Mouse (Mus musculus) ES-CJ7 (cell line): ENCODE data around the gene Plxna4.

Experiments used
- DNase-seq: peaks from one replicate; pipeline ENCODE4 v3.0.0; 2011; ENCODE audit warnings: low read depth, low spot score

The Plxna4 gene

DNA sequence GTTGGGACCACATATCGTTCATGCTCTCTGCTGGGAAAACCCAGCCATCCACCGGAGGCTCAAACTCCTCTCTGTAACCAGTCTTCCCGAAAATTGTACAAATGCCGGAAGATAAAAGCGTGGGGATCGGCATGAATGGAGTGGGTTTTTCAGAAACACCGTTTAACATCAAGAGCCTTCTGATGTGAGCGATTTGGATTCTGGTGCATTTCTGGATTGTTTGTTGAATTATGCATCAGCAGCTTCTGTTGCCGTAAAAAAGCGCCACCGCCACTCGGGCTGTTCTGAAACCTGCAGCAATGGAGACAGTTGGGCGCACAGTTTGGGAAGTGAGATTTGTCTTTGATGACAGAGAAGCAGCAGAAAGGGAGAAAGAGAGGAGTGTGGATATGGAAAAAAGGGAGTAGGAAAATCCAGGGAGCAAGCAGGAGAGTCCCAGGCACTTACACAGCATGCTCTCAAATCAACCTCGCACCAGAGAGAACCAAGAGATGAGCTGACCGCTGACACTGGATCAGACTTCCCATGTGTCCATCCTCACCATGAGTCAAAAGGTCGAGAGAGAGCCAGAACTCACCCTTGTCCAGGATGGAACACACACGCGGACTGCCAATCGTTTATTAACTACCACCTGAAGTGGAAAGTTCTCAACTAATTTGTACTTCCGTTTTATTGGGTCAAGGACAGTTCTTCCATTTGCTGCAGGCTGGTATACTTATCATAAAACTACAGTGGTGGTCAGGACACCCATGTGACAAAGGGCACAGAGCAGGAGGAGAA is 181.5 kb downstream of the Plxna4 start:
- DNase-seq = no peak

DNA sequence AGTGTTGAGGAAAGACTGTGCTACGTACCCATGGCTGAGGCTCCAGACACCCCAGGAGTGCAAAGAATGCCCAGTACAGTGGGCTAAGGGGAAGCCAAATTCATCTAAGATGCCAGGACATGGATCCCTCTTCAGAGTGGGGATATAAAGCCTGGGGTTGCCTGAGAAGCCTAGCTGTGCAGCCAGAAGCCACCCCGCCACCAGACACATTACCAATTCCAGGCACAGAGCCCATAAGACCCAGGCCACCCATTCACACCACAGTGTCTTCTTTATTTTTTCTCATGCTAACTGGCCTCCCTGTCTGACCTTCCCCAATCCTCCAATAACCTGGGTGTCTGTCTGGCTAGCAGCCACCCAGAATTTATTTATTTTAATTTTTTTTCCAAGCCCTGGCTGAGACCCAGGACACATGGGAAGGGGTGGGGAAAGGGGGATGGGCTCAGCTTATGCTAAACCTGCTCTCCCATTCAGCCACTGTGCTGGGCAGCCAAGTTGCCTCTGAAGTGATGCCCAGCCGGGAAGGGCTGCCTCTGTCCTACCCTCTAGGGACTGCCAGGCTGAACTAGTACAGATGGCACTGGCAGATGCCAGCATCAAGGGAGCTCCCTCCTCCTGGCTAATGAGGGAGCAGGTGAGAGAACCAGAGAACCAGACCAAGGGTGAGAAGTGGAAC is 185.3 kb downstream of the Plxna4 start:
- DNase-seq = no peak

DNA sequence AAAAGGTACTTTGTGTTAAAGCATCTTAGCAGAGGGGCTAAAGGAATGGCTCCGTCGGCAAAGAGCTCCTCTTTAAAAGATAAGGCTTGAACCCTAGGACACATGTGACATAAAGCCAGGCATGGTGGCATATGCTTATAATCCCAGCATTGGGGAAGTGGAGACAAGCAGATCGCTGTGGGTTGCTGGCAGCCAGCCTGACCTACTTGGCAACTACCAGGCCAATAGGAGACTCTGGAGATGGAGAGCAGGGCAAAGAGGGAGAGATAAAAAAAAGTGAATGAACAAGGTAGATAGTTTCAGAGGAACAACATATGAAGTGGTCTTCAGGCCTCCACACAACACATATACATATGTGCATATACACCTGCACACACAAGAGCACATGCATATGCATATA is 189.7 kb downstream of the Plxna4 start:
- no peak for DNase-seq

DNA sequence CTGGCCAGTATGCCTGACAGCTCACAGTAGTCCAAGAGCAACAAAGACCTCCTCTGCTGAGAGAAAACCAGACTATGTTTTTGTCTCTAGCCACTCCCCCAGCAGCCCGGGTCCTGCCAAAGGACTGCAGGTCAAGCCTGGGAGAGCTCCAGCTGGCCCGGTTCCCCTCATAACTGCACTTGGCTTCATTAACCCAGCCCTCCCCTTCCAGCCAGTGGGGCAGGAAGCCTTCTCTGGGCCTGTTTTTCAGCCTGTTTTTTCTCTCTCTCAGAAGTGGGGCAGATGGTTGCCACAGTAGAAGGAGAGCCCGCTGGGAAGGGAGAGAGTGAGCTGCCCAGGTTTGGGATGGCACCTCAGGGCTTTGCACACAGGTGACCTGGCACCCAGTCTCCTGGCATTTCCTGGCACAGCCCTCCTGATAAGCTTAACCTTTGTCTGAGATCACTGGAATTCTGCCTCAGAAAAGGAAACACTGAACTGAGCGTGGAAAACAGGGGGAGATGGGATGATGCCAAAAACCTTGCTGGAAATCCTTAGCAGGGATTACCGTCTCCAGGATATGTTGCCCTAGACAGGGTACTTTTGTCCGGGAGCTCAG is 190.8 kb downstream of the Plxna4 start:
- no peak for DNase-seq

DNA sequence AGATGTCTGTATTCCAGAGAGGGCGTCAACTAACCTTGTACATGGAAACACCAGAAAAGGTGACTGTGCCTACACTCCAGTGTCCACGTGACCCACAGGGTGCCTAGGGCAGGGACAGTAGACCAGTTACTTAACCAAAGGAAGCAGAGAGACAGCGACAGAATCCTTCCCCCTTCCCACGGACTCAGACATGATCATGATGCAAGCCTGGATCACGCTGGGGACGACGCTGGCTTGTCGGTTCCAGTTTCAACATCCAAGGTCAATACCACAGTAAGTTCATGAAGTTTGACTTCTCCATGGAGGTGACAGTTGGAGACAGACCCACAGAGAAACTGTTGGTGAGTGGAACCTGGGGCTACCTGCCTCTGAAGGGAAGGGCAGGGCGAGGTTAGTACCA is 192.6 kb downstream of the Plxna4 start:
- DNase-seq = no peak

DNA sequence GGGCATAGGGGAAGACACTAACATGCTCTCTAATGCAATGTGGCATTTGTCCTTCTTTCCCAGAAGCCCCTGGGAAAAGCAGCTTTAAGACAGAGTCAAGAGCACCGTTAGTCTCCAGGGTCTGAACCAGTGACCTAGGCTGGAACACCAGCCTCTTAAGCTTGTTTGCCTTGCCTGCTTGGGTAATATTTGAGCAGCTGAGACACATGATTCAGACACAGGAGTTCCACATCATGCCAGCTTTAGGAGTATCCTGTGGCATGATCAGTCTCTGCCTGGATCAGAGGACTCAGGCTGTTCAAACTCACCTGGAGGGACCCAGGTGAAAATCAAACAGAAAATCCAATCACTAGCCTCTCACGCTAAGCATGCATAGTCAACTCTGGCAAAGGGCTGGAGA is 195.7 kb downstream of the Plxna4 start:
- no peak for DNase-seq

DNA sequence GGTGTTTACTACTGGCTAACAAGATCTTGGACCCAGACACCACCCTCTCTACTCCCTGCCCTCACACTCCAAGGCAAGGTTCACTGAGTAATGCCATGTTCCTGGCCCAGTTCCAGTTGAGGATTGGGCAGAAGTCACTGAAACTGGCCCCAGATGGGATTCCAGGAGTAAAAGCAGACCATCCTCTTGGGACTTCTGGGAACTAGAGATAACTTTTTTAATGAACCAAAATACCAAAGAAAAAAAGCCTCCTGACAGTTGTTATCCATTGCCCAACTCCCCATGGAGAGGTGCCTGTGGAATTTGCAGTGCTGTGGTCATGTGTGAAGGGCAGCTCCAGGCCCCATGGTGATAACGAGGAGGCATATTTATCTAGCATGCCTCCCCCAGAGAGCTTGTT is 199.7 kb downstream of the Plxna4 start:
- DNase-seq = no peak

DNA sequence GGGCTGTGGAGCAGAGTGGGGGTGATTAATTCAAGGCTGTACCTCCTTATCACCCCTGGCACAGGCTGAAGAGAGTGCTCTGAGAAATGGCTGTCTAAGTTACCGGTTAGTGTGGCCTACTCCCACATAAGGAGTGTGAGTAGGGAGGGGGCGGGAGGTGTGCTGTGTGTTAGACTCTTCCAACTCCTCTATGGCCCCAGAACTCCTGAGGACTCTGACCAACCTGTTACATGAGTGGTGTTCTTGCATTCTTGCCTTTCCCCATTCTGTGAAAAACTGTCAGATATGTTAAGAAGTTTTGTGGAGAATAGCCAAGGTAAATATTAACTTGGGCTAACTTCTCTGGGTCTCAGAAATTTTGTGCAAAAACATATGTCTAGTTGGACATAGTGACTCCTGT is 201.1 kb downstream of the Plxna4 start:
- DNase-seq = no peak

DNA sequence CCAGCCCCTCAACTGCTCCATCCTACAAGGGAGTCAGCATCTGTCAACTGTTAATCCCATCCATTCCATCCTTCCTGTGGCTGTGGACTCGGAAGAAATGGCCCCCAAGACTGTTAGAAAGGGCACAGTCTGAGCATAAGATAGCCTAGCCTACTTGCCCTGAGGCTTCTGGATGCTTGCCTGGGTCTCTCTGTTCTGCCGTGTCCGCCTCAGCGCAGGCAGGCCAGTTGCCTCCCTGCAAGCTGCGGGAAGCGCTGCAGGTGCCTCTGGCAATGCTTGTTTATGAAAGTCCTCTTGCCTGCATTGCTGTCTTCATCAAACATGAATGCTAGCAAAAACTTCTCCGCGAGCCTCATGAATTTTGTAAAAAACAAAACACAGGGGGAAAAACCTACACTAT is 203.1 kb downstream of the Plxna4 start:
- no peak for DNase-seq

DNA sequence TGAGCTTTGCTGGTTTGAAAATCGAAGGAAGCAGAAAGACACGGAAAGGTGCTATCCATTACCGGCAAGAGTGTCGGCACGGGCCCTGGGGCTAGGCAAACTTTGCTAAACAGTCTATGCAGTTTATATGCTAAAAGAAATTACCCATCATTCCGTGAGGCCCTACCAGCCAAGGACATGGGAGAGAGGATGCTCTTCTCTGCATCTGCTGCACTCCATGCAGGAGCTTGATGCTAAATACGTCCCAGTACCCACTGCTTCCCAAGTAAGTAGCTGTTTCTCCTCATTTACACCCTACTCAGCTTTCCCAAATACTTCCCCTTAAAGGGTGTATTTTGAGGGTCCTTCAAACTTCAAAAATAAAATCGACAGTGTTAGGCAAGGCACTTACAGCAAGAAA is 203.6 kb downstream of the Plxna4 start:
- DNase-seq = no peak

DNA sequence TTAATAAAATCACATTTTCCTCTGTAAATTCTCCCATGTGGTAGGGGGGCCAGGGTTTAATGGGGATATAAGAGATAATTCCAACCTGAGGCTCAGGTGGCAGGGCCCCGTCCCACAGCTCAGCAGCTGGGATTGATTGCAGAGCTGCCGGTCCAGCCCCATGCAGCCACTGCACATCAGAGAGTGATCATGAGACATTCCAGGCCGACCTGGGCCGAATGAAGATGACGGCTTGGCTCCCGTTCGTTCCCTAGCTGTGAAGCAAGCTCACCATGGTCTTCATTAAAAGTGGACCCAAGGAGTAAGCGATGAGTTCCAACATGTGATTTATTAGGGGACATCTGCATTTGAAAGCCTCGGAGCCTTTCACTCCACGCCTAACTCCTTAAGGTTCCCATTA is 206.5 kb downstream of the Plxna4 start:
- no peak for DNase-seq

DNA sequence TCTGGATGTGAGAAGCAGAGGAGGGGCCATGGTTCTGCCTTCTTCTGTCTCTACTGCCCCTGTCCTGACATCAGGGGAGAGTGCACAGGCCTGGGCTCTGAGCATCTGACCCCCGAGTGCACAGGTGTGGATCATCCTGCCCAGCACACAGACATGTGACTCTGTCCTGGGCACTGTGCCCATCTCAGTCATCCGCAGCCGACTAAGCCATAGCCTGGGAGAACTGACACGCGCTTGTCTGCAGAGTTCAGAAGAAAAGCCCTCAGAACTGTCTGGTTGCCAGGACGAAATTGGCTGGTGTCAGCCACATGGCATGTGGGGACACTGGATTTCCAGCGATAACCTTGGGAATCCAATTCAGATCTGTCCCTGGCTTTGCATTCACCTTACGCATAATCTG is 210.8 kb downstream of the Plxna4 start:
- peak; percentile 3 for DNase-seq

DNA sequence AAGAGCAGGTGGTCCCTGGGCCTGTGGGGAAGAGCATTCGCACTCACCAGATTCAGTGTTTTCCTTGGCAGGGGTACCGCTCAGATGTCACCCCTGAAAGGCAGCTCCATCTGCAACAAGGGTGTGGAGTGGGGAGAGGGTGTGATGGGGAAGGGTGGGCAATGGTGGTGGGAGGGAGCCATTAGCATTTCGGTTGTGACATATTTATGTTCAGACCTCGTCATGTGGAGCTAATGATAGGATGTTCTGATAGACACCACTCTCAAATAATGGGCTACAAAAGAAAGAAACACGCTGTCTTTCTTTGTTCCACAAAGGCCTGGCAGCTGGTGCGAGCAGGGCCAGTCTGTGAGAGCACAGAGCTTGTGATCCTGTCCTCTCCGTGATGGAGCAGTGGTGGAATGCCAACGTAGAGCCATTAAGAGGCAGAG is 214.0 kb downstream of the Plxna4 start:
- no peak for DNase-seq

DNA sequence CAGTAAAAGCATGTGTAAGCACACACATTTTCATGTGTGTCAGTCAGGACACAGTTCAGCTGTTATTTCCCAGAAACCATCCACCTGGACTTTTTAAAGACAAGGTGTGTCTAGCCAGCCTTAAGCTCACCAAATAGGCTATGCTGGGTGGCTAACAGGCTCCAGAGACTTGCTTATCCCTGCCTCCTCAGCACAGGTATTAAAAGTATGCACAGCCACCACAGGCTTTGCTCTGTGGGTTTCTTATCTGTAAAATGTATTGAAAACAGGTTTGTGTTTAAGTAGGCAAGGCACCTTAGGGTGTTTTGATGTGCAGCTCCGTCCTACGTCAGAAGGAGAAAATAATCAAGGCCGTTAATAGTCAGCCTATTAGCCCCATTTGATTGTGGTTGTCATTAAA is 218.9 kb downstream of the Plxna4 start:
- no peak for DNase-seq

DNA sequence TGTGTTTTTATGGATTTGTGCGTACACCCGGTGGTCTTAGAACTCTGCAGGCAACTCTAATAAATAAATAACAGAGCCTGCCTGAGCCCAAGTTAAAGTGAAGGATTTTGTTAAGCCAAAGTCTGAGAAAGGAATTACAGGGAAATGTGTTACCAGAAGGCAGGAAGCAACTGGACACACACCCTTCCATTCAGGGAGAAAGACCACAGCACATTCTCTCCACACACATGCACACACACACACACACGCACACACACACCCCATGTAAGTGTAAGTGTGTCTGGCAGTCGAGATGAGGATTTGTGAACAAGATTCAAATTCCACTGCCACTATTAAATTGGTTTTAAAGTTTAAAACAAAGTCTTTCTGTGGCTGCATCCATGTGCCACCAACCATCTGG is 219.6 kb downstream of the Plxna4 start:
- no peak for DNase-seq

DNA sequence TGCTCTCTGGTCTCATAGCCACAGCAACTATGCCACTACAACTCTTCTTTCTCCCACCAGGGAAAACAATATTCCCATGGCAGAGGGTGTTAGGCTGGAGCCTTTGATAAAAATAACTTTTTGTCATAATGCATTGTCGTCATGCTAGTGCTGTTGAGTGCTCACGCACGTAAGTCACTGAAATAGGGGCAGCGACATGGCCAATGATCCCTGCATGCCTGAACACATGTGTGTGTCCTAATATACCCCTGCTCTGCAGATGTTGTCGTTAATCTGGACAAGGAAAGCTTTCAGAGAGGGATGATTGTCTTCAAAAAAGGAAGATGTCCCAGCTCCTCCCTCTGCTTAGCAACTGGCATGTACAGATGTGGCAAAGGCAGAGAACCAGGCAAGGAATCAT is 223.1 kb downstream of the Plxna4 start:
- no peak for DNase-seq

DNA sequence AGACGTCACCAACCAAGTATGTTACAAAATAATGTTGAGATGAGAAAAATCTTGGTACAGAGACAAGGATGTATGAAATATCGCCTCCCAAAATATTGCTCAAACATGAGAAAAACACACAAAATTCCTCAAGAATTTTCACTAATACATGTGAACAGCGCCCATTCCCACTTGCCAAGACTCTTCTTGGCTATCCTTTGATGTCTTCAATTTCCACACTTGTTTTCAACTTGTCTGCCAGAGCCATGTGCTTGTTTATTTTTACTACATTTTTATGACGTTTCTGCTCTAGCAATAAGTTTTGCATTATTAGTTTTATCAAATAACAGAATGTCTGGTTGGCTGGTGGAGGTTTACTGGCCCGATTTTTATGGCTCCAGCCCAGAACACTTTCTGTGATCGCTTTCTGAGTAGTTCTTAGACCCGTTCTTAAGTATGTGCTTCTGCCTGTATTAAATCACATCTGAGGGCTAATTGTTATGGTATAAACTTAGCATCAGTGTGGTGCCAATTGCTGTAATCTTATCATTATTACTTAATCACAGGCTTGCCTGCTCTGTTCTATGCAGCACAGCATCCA is 224.4 kb downstream of the Plxna4 start:
- no peak for DNase-seq

DNA sequence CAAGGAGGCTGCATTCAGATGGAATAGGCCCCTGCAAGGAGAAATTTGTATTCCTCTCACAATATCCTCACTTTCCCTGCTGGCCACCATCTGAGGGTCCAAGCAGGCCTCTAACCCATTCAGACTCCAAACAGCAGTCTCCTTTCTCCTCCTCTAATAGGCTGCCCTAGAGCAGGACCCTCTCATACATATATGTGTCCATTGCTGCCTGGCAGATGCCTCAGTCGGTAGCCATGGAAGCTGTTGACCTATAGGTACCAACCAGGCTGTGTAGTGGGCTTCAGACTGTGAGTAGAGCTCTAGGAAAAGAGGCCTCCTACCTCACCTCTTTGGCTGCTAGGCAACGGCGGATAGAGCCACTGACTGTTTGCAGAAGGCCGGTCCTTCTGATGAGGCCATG is 225.6 kb downstream of the Plxna4 start:
- no peak for DNase-seq

DNA sequence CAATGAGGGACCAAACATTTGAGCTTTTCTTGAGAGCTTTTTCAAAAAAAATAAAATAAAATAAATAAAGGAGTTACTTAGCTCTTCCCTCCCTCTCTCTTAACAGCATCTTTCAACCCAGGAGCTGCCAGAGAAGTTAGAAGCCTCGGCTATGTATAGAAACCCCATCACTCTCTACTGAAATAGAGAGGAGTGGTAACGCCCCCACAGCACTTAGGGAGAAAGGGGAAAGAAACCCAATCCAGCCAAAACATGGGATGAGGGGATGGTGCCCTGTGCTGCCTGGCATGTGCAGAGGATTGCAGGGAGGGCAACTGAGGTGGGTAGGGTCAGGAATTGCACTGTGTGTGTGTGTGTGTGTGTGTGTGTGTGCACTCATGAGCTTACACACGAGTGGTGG is 228.3 kb downstream of the Plxna4 start:
- DNase-seq = no peak

DNA sequence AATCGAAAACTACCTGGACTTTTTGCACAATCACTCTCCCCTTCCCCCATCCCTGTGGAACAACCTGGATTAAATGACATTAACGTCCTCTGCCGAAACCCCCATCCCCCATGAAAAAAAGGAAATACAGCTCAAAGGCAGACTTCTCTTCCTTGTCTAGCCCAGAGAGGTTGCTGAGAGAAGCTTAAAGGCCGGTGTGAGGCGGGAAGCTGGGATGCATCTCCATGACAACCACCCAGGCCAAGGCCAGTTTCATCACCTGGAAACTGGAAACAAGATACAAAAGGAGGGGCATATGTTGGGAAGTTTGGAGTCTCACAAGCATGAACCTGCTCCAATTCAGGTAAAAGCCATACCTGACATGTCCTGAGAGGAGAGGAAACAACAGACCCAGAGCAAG is 230.5 kb downstream of the Plxna4 start:
- no peak for DNase-seq

DNA sequence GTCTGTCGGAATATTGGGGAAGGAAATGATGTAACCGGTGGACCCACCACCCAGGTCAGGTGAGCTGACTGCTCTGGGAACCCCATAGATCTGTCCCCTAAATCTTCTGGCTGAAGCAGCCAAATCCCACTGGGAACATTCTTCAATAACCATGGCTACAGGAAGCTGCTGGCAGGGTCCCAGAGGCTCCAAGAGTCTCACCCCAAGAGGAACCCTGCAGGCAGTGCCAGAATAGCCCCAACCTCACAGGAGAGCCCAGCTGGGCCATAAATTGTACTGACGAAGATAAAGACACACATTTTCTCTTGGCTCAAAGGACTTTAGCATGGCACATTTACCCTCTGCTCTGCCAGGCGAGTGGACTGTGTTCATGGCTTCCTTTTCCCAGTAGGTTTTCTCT is 232.4 kb downstream of the Plxna4 start:
- no peak for DNase-seq

DNA sequence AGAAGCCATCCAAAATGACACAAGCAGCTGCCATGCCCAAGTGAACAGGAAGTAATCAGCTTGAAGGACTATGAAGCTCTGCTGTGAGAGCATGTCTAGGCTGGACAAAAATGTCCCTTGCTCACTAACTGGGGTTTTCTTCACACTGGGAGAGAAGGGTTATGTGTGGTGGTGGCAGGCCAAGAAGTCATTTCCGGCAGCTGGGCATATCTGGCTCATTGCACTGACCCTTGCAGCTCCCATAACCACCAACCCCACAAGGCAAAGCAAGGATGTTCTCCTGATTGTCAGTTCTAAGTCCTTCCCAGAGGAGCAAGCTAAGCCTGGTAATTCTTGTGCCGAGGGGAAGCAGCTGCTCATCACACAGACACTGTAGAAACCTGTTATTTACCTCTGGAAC is 239.0 kb downstream of the Plxna4 start:
- DNase-seq = no peak

DNA sequence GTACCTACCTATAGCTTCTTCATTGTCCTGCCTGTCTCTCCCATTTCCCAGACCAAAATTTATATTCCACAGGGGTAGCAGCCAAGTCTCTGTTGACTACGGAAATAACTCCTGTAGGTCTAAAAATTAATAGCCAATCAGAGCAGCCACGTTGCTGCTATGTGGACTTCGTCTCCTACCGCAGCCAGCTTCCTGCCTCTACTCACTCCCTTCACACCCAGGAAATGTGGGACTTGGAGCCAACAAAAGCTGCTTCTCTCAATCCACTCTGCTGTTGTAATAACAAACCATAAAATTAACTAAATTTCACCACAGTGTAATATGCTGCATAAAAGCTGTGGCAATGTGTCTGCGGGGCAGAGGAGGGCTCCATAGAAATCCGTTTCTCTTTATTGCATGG is 239.9 kb downstream of the Plxna4 start:
- DNase-seq = no peak
